Mouse (Mus musculus) right cerebral cortex, postnatal 36 days (tissue): ENCODE measurements at regions not wholly inside any gene's neighbourhood (a gene's known extent, or its start where the extent isn't known, plus 50 kb on each side); places are given as distances from the start of the nearest gene placed in this dataset.

Experiments used
- DNase-seq, 2 experiments: peaks; one replicate each; pipeline ENCODE4 v3.0.0; 2022; ENCODE audit warnings: low spot score in 2 of 2, mixed read lengths in 1 of 2

- DNase-seq, result no peak
Observed at GRCm38 (mm10) chr1:137330634-137331033, 370.4 kb upstream of the Nr5a2 start.

GRCm38 (mm10) chr1:137323884-137324594, 363.8 kb upstream of the Nr5a2 start:
- DNase-seq, result no peak

GRCm38 (mm10) chr1:137323035-137323680, 362.9 kb upstream of the Nr5a2 start:
- no peak for DNase-seq

- DNase-seq, result no peak
Observed at GRCm38 (mm10) chr1:137302757-137303422, 342.6 kb upstream of the Nr5a2 start.

- no peak for DNase-seq
Observed at GRCm38 (mm10) chr1:137297780-137298569, 337.7 kb upstream of the Nr5a2 start.

- no peak for DNase-seq
Observed at GRCm38 (mm10) chr1:137289456-137289855, 329.2 kb upstream of the Nr5a2 start.

- DNase-seq, result no peak
Observed at GRCm38 (mm10) chr1:137283291-137283690, 323.0 kb upstream of the Nr5a2 start.

GRCm38 (mm10) chr1:137282457-137282856, 322.2 kb upstream of the Nr5a2 start:
- DNase-seq, result no peak

- no peak for DNase-seq
Observed at GRCm38 (mm10) chr1:137280391-137281386, 320.4 kb upstream of the Nr5a2 start.

- DNase-seq, result no peak
Observed at GRCm38 (mm10) chr1:137279981-137280380, 319.7 kb upstream of the Nr5a2 start.

- DNase-seq, result no peak
Observed at GRCm38 (mm10) chr1:137270659-137271612, 310.7 kb upstream of the Nr5a2 start.

- no peak for DNase-seq
Observed at GRCm38 (mm10) chr1:137262806-137263370, 302.6 kb upstream of the Nr5a2 start.

GRCm38 (mm10) chr1:137262121-137262525, 301.9 kb upstream of the Nr5a2 start:
- no peak for DNase-seq

GRCm38 (mm10) chr1:137256294-137256693, 296.0 kb upstream of the Nr5a2 start:
- no peak for DNase-seq

- no peak for DNase-seq
Observed at GRCm38 (mm10) chr1:137255041-137255440, 294.8 kb upstream of the Nr5a2 start.

- no peak for DNase-seq
Observed at GRCm38 (mm10) chr1:137254634-137255033, 294.4 kb upstream of the Nr5a2 start.

GRCm38 (mm10) chr1:137227098-137227485, 266.8 kb upstream of the Nr5a2 start:
- DNase-seq, result no peak

- no peak for DNase-seq
Observed at GRCm38 (mm10) chr1:137226479-137227097, 266.3 kb upstream of the Nr5a2 start.

GRCm38 (mm10) chr1:137225418-137225817, 265.2 kb upstream of the Nr5a2 start:
- DNase-seq, result peak; percentile 5 to 28
